Mouse (Mus musculus) CH12.LX (cell line): ENCODE measurements around the gene Tsr2. TPM values are rescaled to one million over a fixed set of nuclear protein-coding genes. Genes with fewer than 3 reads are reported as not detected.

Experiments used
- DNase-seq: peaks from one replicate; pipeline ENCODE4 v3.0.0-alpha.2; 2013; ENCODE audit errors: extremely low read depth
- H3K27ac ChIP-seq: 2 replicates; pipeline ENCODE4 v1.5.1; 2012; ENCODE audit warnings: low read depth, mild to moderate bottlenecking, control low read depth, moderate library complexity; ENCODE audit not compliant: insufficient read depth
- H3K27me3 ChIP-seq: replicated peaks from 2 replicates; pipeline ENCODE3; 2012; ENCODE audit warnings: inconsistent platforms
- H3K36me3 ChIP-seq, 2 experiments: replicated peaks in 1 of 2; 2 replicates each; pipeline versions ENCODE3 to v1.6.1; 2012; ENCODE audit warnings: inconsistent platforms in 1 of 2, low read length in 1 of 2, mild to moderate bottlenecking in 1 of 2, mixed read lengths in 1 of 2, moderate library complexity in 1 of 2; ENCODE audit not compliant: control insufficient read depth in 1 of 2, insufficient read depth in 1 of 2
- H3K4me1 ChIP-seq, 2 experiments: 2 replicates each; pipeline ENCODE4 v1.6.1; 2012; ENCODE audit warnings: inconsistent platforms in 1 of 2, moderate library complexity in 1 of 2; ENCODE audit not compliant: insufficient read depth in 2 of 2, control insufficient read depth in 1 of 2
- H3K4me2 ChIP-seq: 2 replicates; pipeline ENCODE4 v1.6.1; 2012; ENCODE audit warnings: low read depth, mild to moderate bottlenecking, control low read depth; ENCODE audit not compliant: poor library complexity, insufficient read depth, severe bottlenecking
- H3K4me3 ChIP-seq, 3 experiments: fragments of 150-350 bp in 1 of 3; sonication (generic) in 1 of 3; replicated peaks in 1 of 3; 2 replicates each; pipeline versions ENCODE3 to v1.5.1; 2011 to 2012; ENCODE audit warnings: low read depth in 2 of 3, low read length in 2 of 3, mild to moderate bottlenecking in 2 of 3, moderate library complexity in 2 of 3, control low read depth in 1 of 3, improper control_type of control experiment in 1 of 3, inconsistent platforms in 1 of 3, mixed read lengths in 1 of 3; ENCODE audit not compliant: poor library complexity in 1 of 3
- H3K79me2 ChIP-seq: replicated peaks from 2 replicates; pipeline ENCODE4 v1.6.1; 2012; ENCODE audit warnings: mild to moderate bottlenecking, moderate library complexity; ENCODE audit not compliant: control insufficient read depth, poor library complexity, insufficient read depth, severe bottlenecking; ENCODE audit errors: extremely low read depth
- H3K9ac ChIP-seq: 2 replicates; pipeline ENCODE4 v1.6.1; 2012; ENCODE audit warnings: low read depth, mild to moderate bottlenecking, control low read depth, moderate library complexity; ENCODE audit not compliant: insufficient read depth
- H3K9me3 ChIP-seq: replicated peaks from 2 replicates; pipeline ENCODE3; 2012; ENCODE audit warnings: low read length, inconsistent platforms, mixed read lengths
- BHLHE40 ChIP-seq: IDR thresholded peaks from 2 replicates; pipeline ENCODE4 v1.6.1; 2011; ENCODE audit warnings: mild to moderate bottlenecking, low read depth, low read length, improper control_type of control experiment
- CTCF ChIP-seq, 2 experiments: IDR thresholded peaks in 1 of 2; conservative IDR thresholded peaks in 1 of 2; 2 replicates each; pipeline ENCODE4 v1.5.1; 2011 to 2012; ENCODE audit warnings: low read depth in 2 of 2, low read length in 2 of 2, improper control_type of control experiment in 1 of 2, inconsistent platforms in 1 of 2, mild to moderate bottlenecking in 1 of 2, moderate library complexity in 1 of 2
- EP300 ChIP-seq: IDR thresholded peaks from 2 replicates; pipeline ENCODE4 v1.6.1; 2011; ENCODE audit warnings: low read length, improper control_type of control experiment
- GABPA ChIP-seq: IDR thresholded peaks from 2 replicates; pipeline ENCODE4 v1.6.1; 2012; ENCODE audit warnings: low read depth, low read length, improper control_type of control experiment, inconsistent platforms; ENCODE audit not compliant: insufficient replicate concordance
- HCFC1 ChIP-seq: IDR thresholded peaks from 2 replicates; pipeline ENCODE4 v1.6.1; 2012; ENCODE audit warnings: low read depth, mild to moderate bottlenecking, inconsistent platforms, low read length, improper control_type of control experiment
- KAT2A ChIP-seq: IDR thresholded peaks from 2 replicates; pipeline ENCODE4 v1.6.1; 2012; ENCODE audit warnings: low read length, improper control_type of control experiment, inconsistent platforms; ENCODE audit not compliant: insufficient replicate concordance
- MAX ChIP-seq: IDR thresholded peaks from 2 replicates; pipeline ENCODE4 v1.6.1; 2011; ENCODE audit warnings: low read length, improper control_type of control experiment
- MAZ ChIP-seq: IDR thresholded peaks from 2 replicates; pipeline ENCODE4 v1.6.1; 2012; ENCODE audit warnings: low read depth, mild to moderate bottlenecking, inconsistent platforms, low read length, improper control_type of control experiment, moderate library complexity
- MEF2A ChIP-seq: IDR thresholded peaks from 2 replicates; pipeline ENCODE4 v1.6.1; 2014; ENCODE audit warnings: low read depth, mild to moderate bottlenecking, inconsistent platforms, low read length, improper control_type of control experiment, borderline replicate concordance
- POLR2AphosphoS2 ChIP-seq: IDR thresholded peaks from 2 replicates; pipeline ENCODE4 v1.6.1; 2011; ENCODE audit warnings: low read depth, low read length, improper control_type of control experiment
- TBP ChIP-seq: conservative IDR thresholded peaks from 2 replicates; pipeline ENCODE4 v1.6.1; 2011; ENCODE audit warnings: low read depth, low read length, improper control_type of control experiment
- UBTF ChIP-seq: IDR thresholded peaks from 2 replicates; pipeline ENCODE4 v1.6.1; 2012; ENCODE audit warnings: low read depth, mild to moderate bottlenecking, inconsistent platforms, low read length, improper control_type of control experiment, moderate library complexity
- USF2 ChIP-seq: conservative IDR thresholded peaks from 2 replicates; pipeline ENCODE4 v1.6.1; 2011; ENCODE audit warnings: low read depth, low read length, improper control_type of control experiment
- ZKSCAN1 ChIP-seq: IDR thresholded peaks from 2 replicates; pipeline ENCODE4 v1.6.1; 2012; ENCODE audit warnings: low read depth, inconsistent platforms, low read length, improper control_type of control experiment, borderline replicate concordance
- dilution Hi-C: fragments of 300-500 bp; cut with MboI; formaldehyde crosslinking; loops from 2 replicates; pipeline ENCODE4 v1.14.3; 2020; ENCODE audit warnings: low sequenced_read_pairs; ENCODE audit not compliant: extremely low pct_unique_long_range_greater_than_20kb, extremely low pct_ligation_motif_present
- in situ Hi-C: fragments of 300-500 bp; cut with MboI; formaldehyde crosslinking; loops from 3 replicates; pipeline ENCODE4 v1.14.3; 2019; ENCODE audit warnings: low sequenced_read_pairs, low pct_ligation_motif_present, low pct_unique_long_range_greater_than_20kb, mixed read lengths
- polyA plus RNA-seq: library from polyadenylated mRNA; unstranded; fragments of >175 nt; gene quantifications from 2 replicates; pipeline ENCODE4 v1.2.1, GENCODE M21; 2012; ENCODE audit warnings: low read depth; ENCODE audit not compliant: insufficient read length
- total RNA-seq, 2 experiments: library from RNA; depleted of rRNA; stranded (reverse); fragments of 300-350 nt in 1 of 2; fragments of >200 nt in 1 of 2; gene quantifications; 2 replicates each; pipeline ENCODE4 v1.2.3; 2012 to 2014

Tsr2 gene
- total and polyA plus RNA-seq, 3 experiments, result 15.8 to 77.8 (median 44.5) TPM

- no peak for TF ChIP-seq UBTF
- TF ChIP-seq POLR2AphosphoS2, result 0 out of 2 replicates have a peak, but pooled peaks have one; percentile 25
- dilution Hi-C loops (no loop called here), in situ Hi-C loops (no loop called here)
- DNase-seq, result no peak
- no peak overlapping the region for H3K4me2 ChIP-seq
- no peaks in the 10 kb centered on the region for H3K27me3 ChIP-seq
- H3K9ac ChIP-seq, result no peak overlapping the region
- no peaks in the 10 kb centered on the region for H3K4me1 ChIP-seq
- H3K27ac ChIP-seq, result no peak overlapping the region
- H3K4me3 ChIP-seq, result no peak overlapping the region
- peaks cover 40 to 65% of the 10 kb centered on the region in 2 experiments for H3K36me3 ChIP-seq
- H3K9me3 ChIP-seq, result no peaks in the 10 kb centered on the region
- no peaks in the 10 kb centered on the region for H3K79me2 ChIP-seq
Observed at GRCm38 (mm10) chrX:151085599-151085998, 10.7 kb downstream of the Tsr2 start.

- no peak for TF ChIP-seq ZKSCAN1
- no peak for TF ChIP-seq KAT2A
- no peak for TF ChIP-seq TBP
- TF ChIP-seq UBTF, result no peak
- TF ChIP-seq CTCF (conservative IDR thresholded peaks at IDR 0.05 in 1 of 2, IDR thresholded peaks at IDR 0.05 in 1 of 2; ENCODE audit: low read depth in 2 of 2, low read length in 2 of 2), result no peak
- TF ChIP-seq BHLHE40, result no peak
- TF ChIP-seq EP300, result no peak
- DNase-seq, result no peak
- Histone ChIP-seq H3K9ac (no peak overlapping the region), H3K4me3 (no peak overlapping the region), H3K4me1 (no peaks in the 10 kb centered on the region), H3K36me3 (peaks cover 2 to 10% of the 10 kb centered on the region in 2 experiments), H3K9me3 (no peaks in the 10 kb centered on the region), H3K27me3 (no peaks in the 10 kb centered on the region), H3K4me2 (no peak overlapping the region), H3K79me2 (no peaks in the 10 kb centered on the region), H3K27ac (no peak overlapping the region)
- dilution Hi-C loops, result no loop called here
- in situ Hi-C loops, result no loop called here
Observed at GRCm38 (mm10) chrX:151076941-151077485, 19.3 kb downstream of the Tsr2 start.

GRCm38 (mm10) chrX:151076007-151076406 lies 20.3 kb downstream of the Tsr2 start:
- Histone ChIP-seq H3K9me3 (no peaks in the 10 kb centered on the region), H3K9ac (no peak overlapping the region), H3K36me3 (peaks cover 2 to 10% of the 10 kb centered on the region in 2 experiments), H3K79me2 (no peaks in the 10 kb centered on the region), H3K4me2 (no peak overlapping the region), H3K27ac (no peak overlapping the region), H3K4me3 (no peak overlapping the region), H3K4me1 (no peaks in the 10 kb centered on the region), H3K27me3 (no peaks in the 10 kb centered on the region)
- TF ChIP-seq UBTF, result no peak
- no peak for TF ChIP-seq MAX
- no peak for TF ChIP-seq GABPA
- TF ChIP-seq ZKSCAN1, result no peak
- no peak for TF ChIP-seq MAZ
- TF ChIP-seq USF2, result no peak
- no peak for TF ChIP-seq MEF2A
- TF ChIP-seq HCFC1, result no peak
- TF ChIP-seq BHLHE40, result no peak
- dilution Hi-C loops, result no loop called here
- no peak for DNase-seq
- in situ Hi-C loops, result no loop called here
